In genomic region chr2:158762339-158762738, GRCm38 (mm10) we compare ENCODE assay signal across 21 mouse cellular contexts.
"Had no signal": no experiment of that assay in that cellular context is flagged by ENCODE, and none has a peak within 500 bp of the region (broad histone marks: within the 10 kb centered on the region; RNA-seq: fewer than 3 reads in every experiment).

No protein-coding gene starts in this region.

- H3K4me2 ChIP-seq: limb, embryonic 12.5 days; limb, embryonic 15.5 days; lung, embryonic 15.5 days; midbrain, embryonic 15.5 days; neural tube, embryonic 12.5 days; neural tube, embryonic 15.5 days; stomach, embryonic 15.5 days had no signal

- H3K36me3 ChIP-seq: limb, embryonic 12.5 days; limb, embryonic 15.5 days; lung, embryonic 15.5 days; midbrain, embryonic 15.5 days; neural tube, embryonic 12.5 days; stomach, embryonic 15.5 days had no signal

- H3K9ac ChIP-seq: limb, embryonic 12.5 days; limb, embryonic 15.5 days; liver, embryonic 14.5 days; lung, embryonic 15.5 days; midbrain, embryonic 15.5 days; neural tube, embryonic 12.5 days; neural tube, embryonic 15.5 days; stomach, embryonic 15.5 days had no signal

- H3K4me3 ChIP-seq: limb, embryonic 12.5 days; limb, embryonic 15.5 days; lung, embryonic 15.5 days; megakaryocyte, embryonic 14.5 days; midbrain, embryonic 10.5 days; midbrain, embryonic 15.5 days; neural tube, embryonic 12.5 days; neural tube, embryonic 15.5 days; stomach, embryonic 15.5 days had no signal

- H3K27me3 ChIP-seq: limb, embryonic 12.5 days; limb, embryonic 15.5 days; lung, embryonic 15.5 days; midbrain, embryonic 15.5 days; neural tube, embryonic 12.5 days; neural tube, embryonic 15.5 days; stomach, embryonic 15.5 days had no signal

- H3K27ac ChIP-seq: kidney, postnatal 0 days; limb, embryonic 12.5 days; limb, embryonic 15.5 days; liver, embryonic 14.5 days; lung, embryonic 15.5 days; midbrain, embryonic 10.5 days; midbrain, embryonic 15.5 days; neural tube, embryonic 12.5 days; neural tube, embryonic 15.5 days; stomach, embryonic 15.5 days had no signal

- H3K4me1 ChIP-seq: limb, embryonic 12.5 days; limb, embryonic 15.5 days; neural tube, embryonic 12.5 days; stomach, embryonic 15.5 days had no signal

- ATAC-seq: midbrain, embryonic 15.5 days had no signal

- DNase-seq: kidney, adult 2 months; left cerebral cortex, postnatal 4 days; lung, adult 18-20 months; lung, postnatal 10 days; lung, postnatal 36 days; retina, postnatal 1 day; right cerebral cortex, postnatal 25 days; spleen, adult 18-20 months; thymus, adult 2 months; thymus, postnatal 14 days had no signal

- H3K9me3 ChIP-seq: limb, embryonic 12.5 days; limb, embryonic 15.5 days; lung, embryonic 15.5 days; megakaryocyte, embryonic 14.5 days; midbrain, embryonic 10.5 days; midbrain, embryonic 15.5 days; neural tube, embryonic 12.5 days; neural tube, embryonic 15.5 days; stomach, embryonic 15.5 days had no signal
